ENCODE assay signal across 21 mouse cellular contexts in the genomic region with DNA sequence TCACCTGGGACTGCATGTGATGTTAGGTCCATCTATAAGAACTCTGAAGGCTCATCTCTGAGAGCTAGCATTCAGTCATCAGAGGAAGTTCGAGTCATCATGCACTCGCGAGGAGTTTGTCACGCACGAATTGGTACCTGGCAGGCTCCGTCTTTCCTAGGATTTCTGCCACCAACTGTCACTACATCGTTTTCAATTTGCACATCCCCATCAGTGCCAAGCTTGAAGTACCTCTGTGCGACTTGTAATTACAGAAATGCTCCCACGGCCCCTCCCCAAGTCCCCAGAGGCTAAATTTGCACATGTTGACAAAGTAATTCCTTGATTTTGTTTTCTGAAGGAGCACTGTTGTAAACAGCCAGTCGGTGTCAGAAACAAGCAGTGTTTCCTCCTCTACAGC.
A peak's percentile ranks its signal among the peaks of the same experiment; 100 is the strongest.
DNase-seq lines count a peak whose midpoint lies in the region.
"Had no signal": no experiment of that assay in that cellular context is flagged by ENCODE, and none has a peak within 500 bp of the region (broad histone marks: within the 10 kb centered on the region; RNA-seq: fewer than 3 reads in every experiment).

No protein-coding gene starts in this region.

- peak; percentile 8 for DNase-seq in cerebellum, adult 9-10 months
- no peak for DNase-seq in cerebellum, adult 11 months
- DNase-seq in left cerebral cortex, postnatal 4 days = peak; percentile 59
- no peak for DNase-seq in left cerebral cortex, adult 8-10 months (ENCODE audit: low spot score in 2 of 2)
- peak; percentile 24 for DNase-seq in Muller cell, postnatal 12 days (ENCODE audit: inconsistent ontology term)
- DNase-seq in cerebellum, postnatal 10 days = peak; percentile 86 to 87
- no peak for DNase-seq in kidney, adult 8-10 months
- no peak for DNase-seq in right cerebral cortex, postnatal 14 days
- DNase-seq: adrenal gland, adult 2 months; adrenal gland, postnatal 36 days; embryo, embryonic 11 days; gastrocnemius, postnatal 10 days; heart, postnatal 14 days; kidney, adult 2 months; kidney, postnatal 4 days; liver, embryonic 13.5 days; lung, adult 18-20 months; retina, postnatal 1 day; right cerebral cortex, postnatal 4 days; thymus, adult 18-20 months; thymus, postnatal 25 days had no signal

- intact Hi-C loops in left cerebral cortex, postnatal 4 days (cut with DNase I) = no loop called here

Comparison
In these comparisons a context has a peak if more than half of its experiments do, and no peak if none do; other contexts are left out.
1. DNase-seq: peak in cerebellum, adult 9-10 months (single experiment), left cerebral cortex, postnatal 4 days (single experiment), Muller cell, postnatal 12 days (single experiment) and cerebellum, postnatal 10 days (2 of 2); none in cerebellum, adult 11 months (single experiment), left cerebral cortex, adult 8-10 months (0 of 2), kidney, adult 8-10 months (0 of 2) and right cerebral cortex, postnatal 14 days (single experiment).